Mouse (Mus musculus) neural tube, embryonic 11.5 days (tissue): ENCODE data around the gene Dclk2. TPM values are rescaled to one million over a fixed set of nuclear protein-coding genes. Genes with fewer than 3 reads are reported as not detected.

Source experiments
- ATAC-seq: fragments of 200-750 bp; cut with Nextera tagmentation; 2 replicates; pipeline ENCODE4 v1.8.0; 2017; ENCODE audit warnings: moderate number of reproducible peaks, mild to moderate bottlenecking, moderate TSS enrichment, moderate library complexity; ENCODE audit not compliant: insufficient read depth, low FRiP score, low TSS enrichment
- DNase-seq: peaks from one replicate; pipeline ENCODE4 v3.0.0-alpha.2; 2015; ENCODE audit warnings: low spot score
- H3K27ac ChIP-seq: fragments of 300-500 bp; sonication (generic); 2 replicates; pipeline ENCODE4 v1.5.1; 2014; ENCODE audit warnings: low read depth, mild to moderate bottlenecking, low read length
- H3K27me3 ChIP-seq: fragments of 300-500 bp; sonication (generic); 2 replicates; pipeline ENCODE4 v1.6.1; 2014; ENCODE audit warnings: mild to moderate bottlenecking, low read length, mixed read lengths; ENCODE audit not compliant: control insufficient read depth, insufficient read depth
- H3K36me3 ChIP-seq: fragments of 300-500 bp; sonication (generic); 2 replicates; pipeline ENCODE4 v1.6.1; 2014; ENCODE audit warnings: mild to moderate bottlenecking, low read length, moderate library complexity, mixed read lengths; ENCODE audit not compliant: control insufficient read depth, insufficient read depth
- H3K4me1 ChIP-seq: fragments of 300-500 bp; sonication (generic); 2 replicates; pipeline ENCODE4 v1.6.1; 2014; ENCODE audit warnings: low read length, mixed read lengths; ENCODE audit not compliant: control insufficient read depth, insufficient read depth
- H3K4me2 ChIP-seq: fragments of 300-500 bp; sonication (generic); 2 replicates; pipeline ENCODE4 v1.6.1; 2014; ENCODE audit warnings: low read depth, mild to moderate bottlenecking, moderate library complexity
- H3K4me3 ChIP-seq: fragments of 300-500 bp; sonication (generic); 2 replicates; pipeline ENCODE4 v1.5.1; 2014; ENCODE audit warnings: low read depth, low read length
- H3K9ac ChIP-seq: fragments of 300-500 bp; sonication (generic); 2 replicates; pipeline ENCODE4 v1.6.1; 2014; ENCODE audit warnings: mild to moderate bottlenecking, low read length
- H3K9me3 ChIP-seq: fragments of 300-500 bp; sonication (generic); 2 replicates; pipeline ENCODE4 v1.6.1; 2016; ENCODE audit warnings: low read length; ENCODE audit not compliant: control insufficient read depth
- WGBS: fragments of 180-500 bp; shearing (Covaris S2); extraction: QIAGEN DNeasy Blood & Tissue Kit; methylation state at CpG from one replicate; pipeline ENCODE4 v1.1.7; 2014; 5-methylcytosine and 5-hydroxymethylcytosine counted together
- polyA plus RNA-seq: library from polyadenylated mRNA; unstranded; fragments of >200 nt; fragmentation: Nextera tagmentation; extraction: Ambion mirVana; gene quantifications from 2 replicates; pipeline ENCODE4 v1.2.1, GENCODE M21; 2014

The Dclk2 gene
- polyA plus RNA-seq, 1 experiment from 2014 or later: 28.9 TPM

DNA sequence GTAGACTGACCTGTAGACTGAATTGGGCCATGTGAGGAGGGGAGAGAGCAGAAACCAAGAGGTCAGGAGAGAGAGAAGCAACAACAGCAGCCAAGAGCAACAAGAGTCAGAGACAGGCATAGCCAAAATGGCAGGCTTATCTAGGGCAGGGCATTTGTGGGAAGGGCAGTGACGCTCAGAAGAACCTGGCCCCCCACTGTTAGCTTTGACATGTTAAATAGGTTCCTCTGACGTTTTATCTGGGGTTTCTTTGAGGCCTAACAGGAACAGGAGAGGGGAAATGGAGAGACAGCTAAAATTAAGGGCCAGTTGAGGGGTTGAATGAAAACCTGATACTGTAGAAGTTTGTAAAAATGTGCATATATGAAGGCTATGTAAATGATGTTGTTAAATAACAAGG lies 30.0 kb upstream of the Dclk2 start:
- Histone ChIP-seq H3K4me1 (no peaks in the 10 kb centered on the region), H3K27me3 (no peaks in the 10 kb centered on the region), H3K4me2 (no peak overlapping the region), H3K36me3 (no peaks in the 10 kb centered on the region), H3K9ac (no peak overlapping the region), H3K9me3 (peaks cover 2% of the 10 kb centered on the region), H3K27ac (no peak overlapping the region), H3K4me3 (no peak overlapping the region)
- 24% methylated on average over 2 of the region's 2 CpGs for WGBS
- ATAC-seq: no peak
- no peak for DNase-seq

DNA sequence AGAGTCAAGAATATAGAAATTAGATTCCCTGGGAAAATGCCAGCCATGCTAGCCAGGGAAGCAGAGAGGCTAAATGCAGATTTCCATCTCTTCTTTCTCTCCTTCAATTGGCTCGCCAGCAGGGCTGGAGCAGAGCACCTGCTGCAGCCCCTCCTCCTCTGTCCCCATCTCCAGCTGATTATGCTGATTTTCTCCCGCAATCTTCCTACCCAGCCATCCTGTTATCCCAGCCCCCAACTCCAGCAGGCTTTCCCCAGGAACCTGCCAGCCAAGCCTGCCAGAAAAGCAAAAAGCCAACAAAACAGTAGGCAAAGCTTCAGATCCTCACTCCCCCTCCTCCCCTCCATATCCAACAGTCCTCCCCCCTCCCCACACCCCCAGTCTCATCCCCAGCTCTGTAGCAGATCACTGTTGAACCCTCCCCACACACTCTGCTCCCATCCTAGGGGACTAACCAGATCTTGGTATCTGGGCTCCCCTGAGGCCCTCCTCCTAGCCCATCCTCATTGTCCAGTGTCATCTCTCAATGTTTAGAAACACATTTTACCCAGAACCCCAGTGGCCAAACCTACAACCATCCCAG lies 15.7 kb upstream of the Dclk2 start:
- H3K4me3 ChIP-seq: no peak overlapping the region
- H3K4me2 ChIP-seq: no peak overlapping the region
- no peak overlapping the region for H3K9ac ChIP-seq
- WGBS: 12% methylated on average over 2 of the region's 2 CpGs
- H3K27ac ChIP-seq: no peak overlapping the region
- no peaks in the 10 kb centered on the region for H3K36me3 ChIP-seq
- H3K27me3 ChIP-seq: no peaks in the 10 kb centered on the region
- ATAC-seq: peak; percentile 68
- DNase-seq: peak; percentile 26
- no peaks in the 10 kb centered on the region for H3K9me3 ChIP-seq
- H3K4me1 ChIP-seq: no peaks in the 10 kb centered on the region

DNA sequence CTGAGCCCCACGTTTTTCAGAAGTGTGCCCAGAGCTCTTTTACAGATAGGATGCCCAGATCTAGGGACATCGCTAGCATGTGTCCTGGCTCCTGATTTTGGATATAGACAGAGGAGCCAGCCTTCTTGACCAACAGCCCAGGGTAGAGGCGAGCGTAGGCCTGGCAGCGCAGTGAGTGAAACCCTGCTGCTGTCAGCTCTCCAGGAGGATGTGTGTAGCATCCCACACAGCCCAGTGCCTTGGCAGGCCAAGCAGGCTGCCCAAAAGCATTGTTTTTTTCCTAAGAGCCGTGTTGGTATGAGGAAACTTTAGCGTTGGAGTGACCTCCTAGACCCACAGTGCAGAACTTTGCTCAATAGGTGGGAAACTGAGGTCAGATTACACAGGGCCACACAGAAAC lies 12.8 kb upstream of the Dclk2 start:
- ATAC-seq: no peak
- Histone ChIP-seq H3K9ac (no peak overlapping the region), H3K4me3 (no peak overlapping the region), H3K27me3 (no peaks in the 10 kb centered on the region), H3K4me2 (no peak overlapping the region), H3K36me3 (no peaks in the 10 kb centered on the region), H3K27ac (no peak overlapping the region), H3K4me1 (no peaks in the 10 kb centered on the region), H3K9me3 (no peaks in the 10 kb centered on the region)
- WGBS: 86% methylated on average over 7 of the region's 7 CpGs
- DNase-seq: no peak

DNA sequence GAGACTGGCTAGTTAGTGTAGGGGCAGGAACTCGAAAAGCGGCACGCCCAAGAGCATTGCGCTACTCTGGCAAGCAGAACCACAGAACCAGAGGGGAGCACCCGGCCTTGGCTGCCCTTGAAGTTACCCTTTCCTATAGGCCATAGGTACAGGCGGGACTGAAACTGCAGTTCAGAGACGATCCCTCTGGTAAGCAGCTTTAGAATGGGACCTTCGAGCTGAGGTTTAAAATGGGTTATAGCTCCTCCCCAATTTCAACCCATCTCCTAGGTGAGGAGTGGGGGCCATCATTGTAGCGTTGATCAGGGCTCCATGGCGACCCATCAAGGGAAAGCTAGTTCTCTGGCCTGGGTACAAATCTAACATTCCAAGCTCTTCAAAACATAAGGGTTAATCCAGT lies 3.0 kb upstream of the Dclk2 start:
- no peak for ATAC-seq
- DNase-seq: no peak
- no peak overlapping the region for H3K9ac ChIP-seq

DNA sequence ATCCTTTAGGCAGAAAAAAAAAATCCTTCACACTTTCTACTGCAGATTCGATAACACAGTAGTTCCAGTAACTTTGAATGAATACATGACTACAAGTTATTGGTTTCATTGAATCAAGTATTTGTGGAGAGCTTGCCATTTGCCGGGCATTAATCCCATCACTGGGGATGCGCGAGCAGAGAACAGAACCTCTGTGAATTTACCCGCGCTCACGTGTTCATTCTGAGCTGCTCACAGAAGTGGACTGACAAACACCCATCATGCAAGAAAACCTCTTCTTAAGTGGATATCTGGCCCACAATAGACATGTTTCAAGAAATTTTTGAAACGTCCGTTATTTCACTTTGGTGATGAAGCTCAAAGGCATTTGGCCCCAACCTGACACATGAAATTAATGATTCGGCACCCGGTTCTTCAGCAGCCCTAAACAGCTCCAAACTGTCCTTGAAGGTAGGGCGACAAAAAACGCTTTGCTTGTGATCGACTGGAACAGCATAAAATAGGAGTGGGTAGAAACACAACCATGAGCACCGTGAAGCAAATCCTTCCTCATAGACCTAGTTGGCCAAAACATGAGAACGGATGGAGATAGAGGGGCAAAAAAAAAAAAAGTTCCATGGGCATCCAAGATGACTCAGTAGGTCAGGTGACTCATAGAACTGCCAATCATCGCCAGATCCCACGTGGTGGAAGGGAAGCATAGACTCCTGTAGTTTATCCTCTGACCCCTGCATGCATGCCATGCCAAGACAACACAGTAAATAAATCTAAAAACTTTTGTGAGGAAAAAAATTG lies 726 bp upstream of the Dclk2 start:
- Histone ChIP-seq H3K4me3 (no peak overlapping the region), H3K9ac (no peak overlapping the region), H3K27me3 (no peaks in the 10 kb centered on the region), H3K36me3 (peaks cover 2% of the 10 kb centered on the region; the same call in 1 of the 2 replicates), H3K27ac (no peak overlapping the region; the same call in 1 of the 2 replicates), H3K9me3 (no peaks in the 10 kb centered on the region), H3K4me1 (peaks cover 3% of the 10 kb centered on the region; the same call in 1 of the 2 replicates), H3K4me2 (peak overlapping the region; percentile 80; the same call in 1 of the 2 replicates)
- WGBS: 70% methylated on average over 18 of the region's 18 CpGs
- DNase-seq (no peak), ATAC-seq (no peak)

More for the DNA sequence above, 3.0 kb upstream of the Dclk2 start:
- 89% methylated on average over 10 of the region's 10 CpGs for WGBS
- H3K27ac ChIP-seq: no peak overlapping the region
- H3K4me3 ChIP-seq: no peak overlapping the region
- H3K27me3 ChIP-seq: no peaks in the 10 kb centered on the region
- no peak overlapping the region for H3K4me2 ChIP-seq
- H3K4me1 ChIP-seq: no peaks in the 10 kb centered on the region
- H3K36me3 ChIP-seq: no peaks in the 10 kb centered on the region
- H3K9me3 ChIP-seq: no peaks in the 10 kb centered on the region

DNA sequence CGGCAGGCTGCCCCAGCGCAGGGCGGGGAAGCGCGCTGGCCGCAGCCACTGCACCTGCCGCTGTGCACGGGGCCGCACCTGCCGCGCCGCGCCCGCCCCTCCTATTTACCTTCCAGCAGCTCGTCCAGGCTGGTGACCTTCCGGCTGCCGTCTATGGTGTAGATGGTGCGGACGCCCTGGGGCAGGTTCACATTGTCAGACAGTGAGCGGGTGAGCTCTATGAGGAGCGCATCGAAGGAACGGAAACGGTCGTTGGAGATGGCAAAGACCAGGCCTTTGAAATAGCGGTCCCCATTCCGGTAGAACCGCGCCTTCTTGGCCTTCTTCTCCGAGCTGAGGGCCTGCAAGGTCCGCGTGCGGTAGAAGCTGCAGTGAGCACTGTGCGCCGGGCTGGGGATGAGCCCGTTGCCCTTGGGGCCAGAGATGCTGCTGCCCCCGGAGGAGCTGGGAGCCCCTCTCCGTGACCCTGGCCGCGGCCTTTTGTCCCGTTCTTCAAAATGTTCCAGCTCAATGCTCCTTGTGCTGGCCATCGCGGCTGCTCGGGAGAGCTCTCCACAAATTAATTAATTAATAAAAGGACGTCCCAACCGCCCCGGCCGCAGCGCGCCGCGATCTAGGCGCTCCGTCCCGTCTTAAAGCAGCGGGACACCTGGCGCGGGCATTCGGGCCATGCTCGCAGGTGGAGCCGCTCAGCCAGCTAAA lies 860 bp downstream of the Dclk2 start:
- peak overlapping the region; percentile 80 for H3K4me2 ChIP-seq
- under 1% methylated on average over 61 of the region's 61 CpGs for WGBS
- H3K4me3 ChIP-seq: peak overlapping the region; percentile 74
- DNase-seq (no peak), ATAC-seq (peak; percentile 48)
- H3K27ac ChIP-seq: peak overlapping the region; percentile 39
- peak overlapping the region; percentile 76 for H3K9ac ChIP-seq
- peaks cover 3% of the 10 kb centered on the region; the same call in 1 of the 2 replicates for H3K4me1 ChIP-seq
- H3K27me3 ChIP-seq: no peaks in the 10 kb centered on the region
- peaks cover 2% of the 10 kb centered on the region; the same call in 1 of the 2 replicates for H3K36me3 ChIP-seq
- H3K9me3 ChIP-seq: no peaks in the 10 kb centered on the region

DNA sequence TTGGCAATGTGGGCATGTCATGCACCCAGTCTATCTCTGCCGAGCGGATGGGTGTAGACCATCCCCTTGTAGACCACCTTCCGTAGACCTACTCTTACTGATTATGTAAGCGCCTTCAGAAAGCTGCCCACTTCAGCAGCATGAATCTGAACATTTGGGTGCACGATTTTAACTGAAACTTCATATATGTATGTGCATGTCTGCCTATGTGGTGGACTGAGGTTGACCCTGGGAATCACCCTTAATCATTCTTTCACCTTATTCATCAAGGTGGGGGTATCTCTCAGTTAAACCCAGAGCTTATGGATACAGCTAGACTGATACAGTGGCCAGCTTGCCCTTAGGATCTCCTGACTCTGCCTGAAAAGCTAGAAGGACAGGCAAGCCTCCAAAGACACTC lies 3.6 kb downstream of the Dclk2 start:
- no peak overlapping the region for H3K4me2 ChIP-seq
- H3K4me1 ChIP-seq: peaks cover 3% of the 10 kb centered on the region; the same call in 1 of the 2 replicates
- DNase-seq (no peak), ATAC-seq (no peak)
- H3K27ac ChIP-seq: no peak overlapping the region
- no peaks in the 10 kb centered on the region for H3K9me3 ChIP-seq
- no peak overlapping the region for H3K9ac ChIP-seq
- H3K4me3 ChIP-seq: no peak overlapping the region
- WGBS: 95% methylated on average over 5 of the region's 5 CpGs
- H3K36me3 ChIP-seq: peaks cover 2% of the 10 kb centered on the region; the same call in 1 of the 2 replicates
- H3K27me3 ChIP-seq: no peaks in the 10 kb centered on the region

DNA sequence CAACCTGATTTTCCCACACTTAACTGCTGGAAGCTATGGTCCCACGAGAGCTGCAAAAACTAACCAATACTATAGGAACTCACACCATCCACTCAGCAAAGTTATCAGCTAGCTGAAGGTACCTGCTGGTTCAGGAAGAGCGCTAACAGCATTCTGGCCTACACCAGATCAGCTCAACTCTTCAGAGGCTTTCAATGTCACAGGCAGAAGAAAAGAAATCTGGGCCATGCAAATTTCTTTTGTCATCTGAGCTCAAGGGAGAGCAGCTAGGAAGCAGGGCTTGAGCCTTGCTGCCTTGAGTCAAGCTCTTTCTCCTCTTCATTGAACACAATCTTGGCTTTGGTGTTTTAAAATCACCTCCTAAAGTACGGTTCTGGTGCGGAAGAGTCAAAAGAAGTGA lies 4.0 kb downstream of the Dclk2 start:
- H3K9me3 ChIP-seq: no peaks in the 10 kb centered on the region
- H3K4me2 ChIP-seq: no peak overlapping the region
- H3K27me3 ChIP-seq: no peaks in the 10 kb centered on the region
- H3K4me3 ChIP-seq: no peak overlapping the region
- H3K36me3 ChIP-seq: peaks cover 2% of the 10 kb centered on the region; the same call in 1 of the 2 replicates
- 96% methylated on average over 4 of the region's 4 CpGs for WGBS
- ATAC-seq (no peak), DNase-seq (no peak)
- H3K4me1 ChIP-seq: peaks cover 3% of the 10 kb centered on the region; the same call in 1 of the 2 replicates
- no peak overlapping the region for H3K9ac ChIP-seq
- no peak overlapping the region for H3K27ac ChIP-seq
